Mouse (Mus musculus): ENCODE measurements around the gene Etl4. TPM values are rescaled to one million over a fixed set of nuclear protein-coding genes. Genes with fewer than 3 reads are reported as not detected.

Gene Etl4
- polyA plus RNA-seq, 1 experiment, result 19.0 TPM

GRCm38 (mm10) chr2:20293336-20293735 lies 383.8 kb downstream of the Etl4 start:
- WGBS, result 75% methylated on average over 8 of the region's 8 CpGs
- Histone ChIP-seq H3K36me3 (ENCODE audit: control insufficient read depth, insufficient read depth, low read length) (no peaks in the 10 kb centered on the region), H3K4me1 (ENCODE audit: control insufficient read depth, insufficient read depth, insufficient read length, low read length) (no peaks in the 10 kb centered on the region), H3K27me3 (ENCODE audit: control insufficient read depth, insufficient read depth, low read length) (no peaks in the 10 kb centered on the region), H3K27ac (ENCODE audit: insufficient read depth, low read depth, low read length) (no peak overlapping the region), H3K4me3 (ENCODE audit: low read depth, low read length) (no peak overlapping the region)
- TF ChIP-seq POLR2A (IDR thresholded peaks at IDR 0.05; ENCODE audit: low read depth, low read length) (no peak), CTCF (IDR thresholded peaks at IDR 0.05; ENCODE audit: extremely low read depth, insufficient read length, insufficient replicate concordance, low read depth, low read length) (no peak)

GRCm38 (mm10) chr2:20294596-20294995 lies 385.0 kb downstream of the Etl4 start:
- Histone ChIP-seq H3K27me3 (ENCODE audit: control insufficient read depth, insufficient read depth, low read length) (no peaks in the 10 kb centered on the region), H3K4me1 (ENCODE audit: control insufficient read depth, insufficient read depth, insufficient read length, low read length) (no peaks in the 10 kb centered on the region), H3K27ac (ENCODE audit: insufficient read depth, low read depth, low read length) (no peak overlapping the region), H3K36me3 (ENCODE audit: control insufficient read depth, insufficient read depth, low read length) (no peaks in the 10 kb centered on the region), H3K4me3 (ENCODE audit: low read depth, low read length) (no peak overlapping the region)
- TF ChIP-seq CTCF (IDR thresholded peaks at IDR 0.05; ENCODE audit: extremely low read depth, insufficient read length, insufficient replicate concordance, low read depth, low read length), result no peak
- TF ChIP-seq POLR2A (IDR thresholded peaks at IDR 0.05; ENCODE audit: low read depth, low read length), result no peak
- 23% methylated on average over 4 of the region's 4 CpGs for whole genome bisulfite sequencing

DNA sequence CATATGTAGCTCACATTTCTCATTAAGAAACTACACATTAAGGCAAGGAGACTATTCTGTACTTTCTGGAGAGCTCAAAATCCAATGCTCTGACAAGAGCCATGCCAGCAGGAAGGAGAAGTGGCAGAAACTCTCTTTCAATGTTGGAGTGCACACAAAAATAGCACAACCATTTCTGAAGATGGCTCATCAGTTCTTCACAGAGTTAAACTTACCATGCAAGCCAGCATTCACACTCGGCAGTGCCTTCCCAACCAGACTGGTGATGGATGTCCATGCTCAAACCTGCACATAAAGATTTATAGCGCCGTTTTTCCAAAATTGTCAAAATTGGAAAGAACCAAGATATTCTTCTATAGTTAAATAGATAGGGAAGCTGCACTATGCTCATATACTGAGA lies 392.9 kb downstream of the Etl4 start:
- Histone ChIP-seq H3K4me1 (ENCODE audit: control insufficient read depth, insufficient read depth, insufficient read length, low read length) (no peaks in the 10 kb centered on the region), H3K4me3 (ENCODE audit: low read depth, low read length) (no peak overlapping the region), H3K27ac (ENCODE audit: insufficient read depth, low read depth, low read length) (no peak overlapping the region), H3K36me3 (ENCODE audit: control insufficient read depth, insufficient read depth, low read length) (no peaks in the 10 kb centered on the region), H3K27me3 (ENCODE audit: control insufficient read depth, insufficient read depth, low read length) (no peaks in the 10 kb centered on the region)
- no peak for TF ChIP-seq POLR2A (IDR thresholded peaks at IDR 0.05; ENCODE audit: low read depth, low read length)
- 88% methylated on average over 3 of the region's 3 CpGs for WGBS

- Histone ChIP-seq H3K4me1 (ENCODE audit: control insufficient read depth, insufficient read depth, insufficient read length, low read length) (no peaks in the 10 kb centered on the region), H3K36me3 (ENCODE audit: control insufficient read depth, insufficient read depth, low read length) (no peaks in the 10 kb centered on the region), H3K4me3 (ENCODE audit: low read depth, low read length) (no peak overlapping the region), H3K27me3 (ENCODE audit: control insufficient read depth, insufficient read depth, low read length) (no peaks in the 10 kb centered on the region), H3K27ac (ENCODE audit: insufficient read depth, low read depth, low read length) (no peak overlapping the region)
- WGBS, result 68% methylated on average over 1 of the region's 1 CpGs
- no peak for TF ChIP-seq POLR2A (IDR thresholded peaks at IDR 0.05; ENCODE audit: low read depth, low read length)
- no peak for TF ChIP-seq CTCF (IDR thresholded peaks at IDR 0.05; ENCODE audit: extremely low read depth, insufficient read length, insufficient replicate concordance, low read depth, low read length)
Observed at GRCm38 (mm10) chr2:20324954-20325353, 415.4 kb downstream of the Etl4 start.

GRCm38 (mm10) chr2:20336176-20336575 lies 426.6 kb downstream of the Etl4 start:
- WGBS, result 94% methylated on average over 6 of the region's 6 CpGs
- no peaks in the 10 kb centered on the region for H3K36me3 ChIP-seq (ENCODE audit: control insufficient read depth, insufficient read depth, low read length)
- H3K4me3 ChIP-seq (ENCODE audit: low read depth, low read length), result no peak overlapping the region
- H3K27me3 ChIP-seq (ENCODE audit: control insufficient read depth, insufficient read depth, low read length), result no peaks in the 10 kb centered on the region
- TF ChIP-seq POLR2A (IDR thresholded peaks at IDR 0.05; ENCODE audit: low read depth, low read length) (no peak), CTCF (IDR thresholded peaks at IDR 0.05; ENCODE audit: extremely low read depth, insufficient read length, insufficient replicate concordance, low read depth, low read length) (no peak)
- H3K4me1 ChIP-seq (ENCODE audit: control insufficient read depth, insufficient read depth, insufficient read length, low read length), result no peaks in the 10 kb centered on the region
- no peak overlapping the region for H3K27ac ChIP-seq (ENCODE audit: insufficient read depth, low read depth, low read length)

DNA sequence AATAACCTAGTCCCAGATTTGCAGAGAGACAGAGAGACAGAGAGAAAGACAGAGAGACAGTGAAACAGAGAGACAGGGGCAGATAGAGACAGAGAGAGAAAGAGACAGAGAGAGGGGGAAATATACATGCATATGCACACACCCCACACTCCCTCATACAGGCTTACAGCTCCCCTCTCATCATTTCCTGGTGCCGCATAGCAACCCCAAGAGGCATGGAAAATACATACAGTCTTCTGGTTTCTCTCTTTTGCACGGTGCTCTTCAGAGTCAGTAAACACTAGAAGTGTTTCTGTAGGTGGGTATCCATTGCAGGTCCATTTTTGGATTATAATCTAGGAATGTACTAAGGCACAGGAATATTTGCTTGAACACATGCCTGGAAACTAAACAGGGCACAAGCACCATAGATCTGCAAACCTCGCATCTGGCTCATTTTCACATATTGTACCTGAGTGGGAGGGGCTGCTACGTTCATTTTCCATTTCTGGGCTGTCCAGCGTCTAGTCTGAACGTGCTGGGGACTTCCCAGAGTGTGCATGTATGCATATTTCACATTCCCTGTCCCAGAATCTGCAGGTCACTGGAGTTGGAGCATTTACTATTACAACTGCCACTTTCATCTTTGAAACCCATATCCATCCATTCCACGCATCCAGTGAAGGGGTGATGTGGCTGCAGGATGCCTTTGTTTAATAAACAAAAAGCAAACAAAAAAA lies 429.6 kb downstream of the Etl4 start:
- Histone ChIP-seq H3K27ac (ENCODE audit: insufficient read depth, low read depth, low read length) (peak overlapping the region; percentile 56), H3K4me3 (ENCODE audit: low read depth, low read length) (peak overlapping the region; percentile 56; the same call in 1 of the 2 replicates), H3K36me3 (ENCODE audit: control insufficient read depth, insufficient read depth, low read length) (no peaks in the 10 kb centered on the region), H3K4me1 (ENCODE audit: control insufficient read depth, insufficient read depth, insufficient read length, low read length) (no peaks in the 10 kb centered on the region), H3K27me3 (ENCODE audit: control insufficient read depth, insufficient read depth, low read length) (no peaks in the 10 kb centered on the region)
- TF ChIP-seq POLR2A (IDR thresholded peaks at IDR 0.05; ENCODE audit: low read depth, low read length) (no peak), CTCF (IDR thresholded peaks at IDR 0.05; ENCODE audit: extremely low read depth, insufficient read length, insufficient replicate concordance, low read depth, low read length) (no peak)
- 13% methylated on average over 7 of the region's 7 CpGs for WGBS

DNA sequence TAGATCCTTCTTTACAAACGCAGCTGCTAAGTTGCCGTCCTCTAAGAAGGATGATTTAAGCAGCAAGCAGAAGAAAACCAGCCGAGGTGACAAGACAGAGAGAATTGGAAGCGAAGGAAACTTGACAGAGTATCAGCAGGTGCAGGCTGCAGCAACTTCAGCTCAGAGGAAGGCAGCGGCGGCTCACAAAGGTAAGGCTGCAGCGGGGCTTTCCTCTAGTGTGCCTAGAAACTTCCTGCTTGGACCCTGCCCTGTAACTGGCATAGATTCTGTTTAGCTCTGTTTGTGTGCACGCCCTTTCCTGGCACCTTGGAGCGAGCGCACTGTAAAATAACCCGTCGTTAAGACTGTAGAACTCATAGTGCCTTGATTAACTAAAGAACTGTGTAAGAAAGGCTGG lies 430.3 kb downstream of the Etl4 start:
- Histone ChIP-seq H3K27me3 (ENCODE audit: control insufficient read depth, insufficient read depth, low read length) (no peaks in the 10 kb centered on the region), H3K4me3 (ENCODE audit: low read depth, low read length) (peak overlapping the region; percentile 56), H3K27ac (ENCODE audit: insufficient read depth, low read depth, low read length) (peak overlapping the region; percentile 56), H3K4me1 (ENCODE audit: control insufficient read depth, insufficient read depth, insufficient read length, low read length) (no peaks in the 10 kb centered on the region), H3K36me3 (ENCODE audit: control insufficient read depth, insufficient read depth, low read length) (no peaks in the 10 kb centered on the region)
- TF ChIP-seq CTCF (IDR thresholded peaks at IDR 0.05; ENCODE audit: extremely low read depth, insufficient read length, insufficient replicate concordance, low read depth, low read length) (no peak), POLR2A (IDR thresholded peaks at IDR 0.05; ENCODE audit: low read depth, low read length) (no peak)
- 4% methylated on average over 12 of the region's 12 CpGs for WGBS

Measured in small intestine, adult 2 months (tissue).